Mouse (Mus musculus) heart, adult 18-20 months (tissue): ENCODE results near the gene Tmem256. TPM values are rescaled to one million over a fixed set of nuclear protein-coding genes. Genes with fewer than 3 reads are reported as not detected.
A peak's percentile ranks its signal among the peaks of the same experiment; 100 is the strongest.

Experiments used
- DNase-seq, 2 experiments: peaks; one replicate each; pipeline ENCODE4 v3.0.0; 2021 to 2022; ENCODE audit warnings: mixed read lengths in 1 of 2
- long read RNA-seq, 2 experiments: library from polyadenylated mRNA; stranded (forward); transcript quantifications; one replicate each; pipeline ENCODE4 v2.0.0; 2021
- total RNA-seq, 2 experiments: library from RNA; stranded (reverse); gene quantifications; 2 replicates each; pipeline ENCODE4 v1.2.3; 2021

Tmem256 gene
- total RNA-seq = 100 to 1,000 TPM; 232 to 246 TPM
- long read RNA-seq, experiment 1, transcript Tmem256-203 (4 exons, 421 nt) = minor isoform, 82 of 184 reads
- long read RNA-seq, experiment 1, transcript Tmem256-201 (4 exons, 492 nt) = major isoform, 92 of 184 reads
- long read RNA-seq, experiment 1, partial matches to known transcripts = 0 of 184 reads
- long read RNA-seq, experiment 1, other reads (novel, unspliced or antisense) = 7 of 184 reads
- long read RNA-seq, experiment 2, transcript Tmem256-203 (4 exons, 421 nt) = major isoform, 78 of 166 reads
- long read RNA-seq, experiment 2, transcript Tmem256-201 (4 exons, 492 nt) = minor isoform, 77 of 166 reads
- long read RNA-seq, experiment 2, partial matches to known transcripts = 2 of 166 reads
- long read RNA-seq, experiment 2, other reads (novel, unspliced or antisense) = 7 of 166 reads

DNA sequence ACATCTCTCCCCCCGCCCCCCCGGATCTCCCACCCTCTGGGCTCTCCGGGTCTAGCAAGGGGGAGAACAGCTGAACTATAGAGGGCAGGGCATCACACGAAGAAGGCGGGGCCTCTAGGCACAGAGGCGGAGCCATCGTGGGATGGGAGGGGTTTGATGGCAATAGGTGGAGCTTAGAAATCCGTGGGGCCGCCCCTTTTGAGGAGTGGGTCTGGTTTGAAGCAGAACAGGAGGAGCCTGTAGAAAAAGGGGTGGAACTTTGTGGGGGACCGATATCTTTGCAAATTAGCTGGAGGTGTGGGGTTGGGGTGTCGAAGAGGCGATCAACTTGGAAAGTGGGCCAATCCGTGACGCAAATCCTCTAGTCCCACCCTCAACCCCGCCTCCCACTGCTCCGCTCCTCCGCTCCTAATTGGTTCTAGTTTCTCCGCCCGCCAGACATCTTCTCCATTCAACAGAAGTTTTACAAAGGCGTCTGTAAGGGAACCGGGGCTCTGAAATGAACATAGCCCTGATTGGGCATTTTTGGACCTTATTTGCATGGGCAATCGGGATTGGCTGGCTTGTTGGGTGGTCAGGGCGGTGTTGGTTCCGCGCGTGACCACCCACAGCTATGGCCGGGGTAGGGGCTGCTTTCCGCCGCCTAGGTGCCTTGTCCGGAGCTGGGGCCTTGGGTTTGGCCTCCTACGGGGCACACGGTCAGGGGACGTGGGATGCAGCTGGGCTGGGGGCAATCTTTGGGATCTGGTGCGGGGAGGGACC lies at the start of gene Tmem256:
TSS of gene Tmem256 (plus strand) at position 563 of the 762 bp plus-strand sequence.
- peak; percentile 97 to 99 for DNase-seq

GRCm38 (mm10) chr11:69789431-69789830 lies 48.9 kb upstream of the Tmem256 start:
- DNase-seq = no peak

- DNase-seq = no peak
Observed at GRCm38 (mm10) chr11:69791420-69791819, 46.9 kb upstream of the Tmem256 start.

GRCm38 (mm10) chr11:69793429-69793828 lies 44.9 kb upstream of the Tmem256 start:
- DNase-seq = no peak

DNA sequence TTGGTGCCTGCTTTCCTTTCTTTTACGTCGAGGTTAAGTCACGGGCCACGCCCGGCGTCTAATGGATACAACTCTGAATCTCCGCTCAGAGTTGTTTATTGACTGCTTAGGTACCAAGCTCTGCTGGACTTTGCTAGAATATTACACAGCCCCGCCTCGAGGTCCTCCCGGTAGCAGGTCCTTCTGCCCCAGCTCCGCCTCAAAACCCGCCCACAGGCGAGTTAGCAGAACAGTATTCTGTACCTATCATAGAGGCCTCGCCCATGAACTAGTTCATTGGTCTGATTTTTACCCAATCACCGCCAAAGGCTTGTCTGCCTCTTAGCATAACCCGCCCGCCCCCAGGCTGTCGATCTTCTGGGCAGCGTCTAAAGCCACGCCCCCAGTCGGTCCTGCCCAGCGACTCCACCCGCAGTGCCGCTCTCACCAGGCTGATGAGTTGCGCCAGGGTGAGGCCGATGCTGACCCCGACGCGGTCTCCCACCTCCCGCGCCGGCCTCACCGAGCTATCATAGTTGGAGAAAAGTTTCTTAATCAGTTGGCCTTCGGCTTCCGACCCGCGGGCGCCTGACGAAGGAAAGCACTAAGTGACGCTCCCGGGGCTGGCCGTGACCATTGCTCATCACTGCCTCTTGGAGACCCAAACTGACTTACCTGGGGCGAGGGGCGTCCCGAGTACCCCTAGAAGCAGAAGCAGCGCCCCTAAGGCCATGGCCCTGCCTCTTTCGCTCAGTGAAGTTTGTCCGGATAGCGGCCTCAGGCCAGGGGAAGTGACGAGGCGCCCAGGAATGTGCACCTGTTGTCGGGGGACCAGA lies 42.9 kb upstream of the Tmem256 start, which contains the start of gene Chrnb1:
TSS of gene Chrnb1 (minus strand) at position 776 of the 815 bp plus-strand sequence.
- DNase-seq = peak; percentile 94 to 99

DNA sequence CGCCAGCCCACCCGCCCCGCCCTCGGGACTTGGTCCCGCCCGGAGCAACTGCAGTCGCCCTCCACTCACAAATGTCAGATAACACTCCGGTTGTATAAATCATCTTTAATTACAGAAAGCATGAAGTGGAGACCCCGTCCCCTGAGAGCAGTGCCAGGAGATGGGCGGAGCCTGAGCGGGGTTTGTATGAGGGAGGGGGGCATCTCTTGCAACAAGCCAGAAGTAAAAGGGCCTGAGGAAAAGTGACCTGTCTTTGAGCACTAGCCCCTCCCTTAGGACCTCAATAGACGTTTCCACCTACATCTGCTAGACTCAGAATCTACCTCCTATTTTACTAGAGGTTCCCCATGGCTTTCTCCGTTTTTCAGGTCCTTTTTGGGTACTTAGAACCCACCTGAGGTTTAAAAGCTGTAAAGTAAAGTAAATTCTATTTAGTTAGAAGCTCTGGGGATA lies 42.3 kb upstream of the Tmem256 start:
- no peak for DNase-seq

DNA sequence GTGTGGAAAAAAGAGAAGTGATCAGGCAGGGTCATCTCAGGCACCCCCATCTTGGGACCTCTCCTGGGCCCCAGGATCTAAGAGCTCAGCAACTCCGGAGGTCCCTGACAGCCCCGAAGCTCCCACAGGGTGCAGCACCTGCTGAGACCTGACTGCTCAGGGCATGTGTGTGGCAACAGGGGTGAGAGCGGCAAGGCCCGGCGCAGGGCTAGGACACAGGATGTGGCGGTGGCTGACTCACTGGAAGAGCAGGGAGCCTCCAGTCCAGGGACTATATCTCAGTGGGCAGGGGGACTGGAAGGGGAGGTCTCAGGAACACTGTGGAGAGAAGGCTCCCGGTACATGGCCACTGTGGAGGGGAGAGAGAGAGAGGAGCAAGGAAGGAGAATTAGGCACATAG lies 40.4 kb upstream of the Tmem256 start:
- DNase-seq = no peak

DNA sequence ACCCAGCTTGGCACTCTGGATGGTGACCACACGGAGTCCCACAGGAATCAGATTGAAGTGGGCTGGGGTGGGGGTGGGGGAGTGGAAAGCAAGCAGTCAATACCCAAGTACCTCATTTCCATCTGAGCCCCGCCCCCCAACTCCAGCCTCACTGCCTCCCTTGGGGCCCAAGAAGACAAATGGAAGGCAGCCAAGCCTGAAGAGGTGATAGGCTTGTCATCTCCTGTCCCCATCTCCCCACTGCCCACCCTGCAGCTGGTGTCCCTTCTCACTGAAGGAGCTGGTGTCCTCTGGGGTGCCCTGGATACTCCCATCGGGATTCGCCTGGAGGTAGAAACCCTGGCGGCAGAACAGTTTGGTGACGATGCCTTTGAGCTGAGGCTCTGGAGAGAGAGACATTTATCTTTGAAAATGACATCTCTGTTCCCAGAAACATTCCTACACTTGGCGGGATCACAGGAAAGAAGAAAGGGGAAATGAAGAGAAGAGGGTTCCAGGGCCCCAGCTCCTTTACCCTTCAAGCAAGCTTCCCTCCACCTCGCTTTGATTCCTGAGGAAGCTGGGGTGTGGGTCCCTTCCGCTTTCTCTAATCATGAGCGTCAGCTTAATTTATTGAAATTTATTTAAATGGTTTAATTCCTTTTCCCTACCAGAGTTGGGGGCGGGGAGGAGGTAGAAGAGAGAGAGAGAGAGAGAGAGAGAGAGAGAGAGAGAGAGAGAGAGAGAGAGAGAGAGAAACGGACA lies 38.7 kb upstream of the Tmem256 start:
- no peak for DNase-seq

DNA sequence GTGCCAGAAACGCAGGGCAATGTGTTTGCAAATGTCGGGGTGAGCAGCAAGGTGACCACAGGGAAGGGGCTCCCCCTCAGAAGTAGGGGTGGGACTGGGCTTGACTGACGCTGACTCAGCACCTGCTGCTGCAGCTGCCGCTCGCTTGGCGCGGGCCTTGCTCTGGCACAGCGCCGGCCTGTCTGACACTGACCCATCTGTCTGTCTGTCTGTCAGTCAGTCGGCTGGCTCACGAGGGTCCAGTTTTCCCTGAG lies 38.2 kb upstream of the Tmem256 start:
- no peak for DNase-seq

- DNase-seq = peak; percentile 51 to 58
Observed at GRCm38 (mm10) chr11:69800392-69801197, 37.7 kb upstream of the Tmem256 start.

DNA sequence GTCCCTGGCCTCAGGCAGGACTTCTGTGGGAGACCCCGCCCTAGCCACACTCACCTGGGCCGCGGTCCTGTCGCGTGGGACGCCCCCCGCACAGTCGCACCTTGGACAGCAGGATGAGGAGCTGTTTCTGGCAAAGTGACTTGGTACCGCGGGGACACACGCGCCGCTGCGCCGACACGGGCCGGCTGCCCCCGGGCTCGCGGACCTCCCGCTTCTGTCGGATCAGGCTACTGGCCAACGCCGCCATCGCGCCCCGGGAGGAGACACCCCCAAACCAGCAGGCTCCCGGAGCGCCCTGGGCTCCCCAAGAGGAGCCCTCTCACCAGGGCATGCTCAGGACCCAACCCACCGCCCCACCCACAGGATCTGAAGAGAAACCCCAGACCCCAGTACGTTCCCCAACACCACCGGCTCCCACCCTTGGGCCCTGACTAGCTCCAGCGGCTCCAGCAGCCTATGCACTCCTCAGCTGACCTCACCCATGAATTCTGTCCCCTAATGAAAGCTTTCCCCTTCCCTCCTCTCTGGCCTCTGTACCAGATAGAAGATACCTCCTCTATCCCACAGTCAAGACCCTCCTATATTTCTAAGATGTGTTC lies 36.8 kb upstream of the Tmem256 start, which contains the start of gene Fgf11:
TSS of gene Fgf11 (minus strand) at position 479 of the 599 bp plus-strand sequence.
- no peak for DNase-seq

DNA sequence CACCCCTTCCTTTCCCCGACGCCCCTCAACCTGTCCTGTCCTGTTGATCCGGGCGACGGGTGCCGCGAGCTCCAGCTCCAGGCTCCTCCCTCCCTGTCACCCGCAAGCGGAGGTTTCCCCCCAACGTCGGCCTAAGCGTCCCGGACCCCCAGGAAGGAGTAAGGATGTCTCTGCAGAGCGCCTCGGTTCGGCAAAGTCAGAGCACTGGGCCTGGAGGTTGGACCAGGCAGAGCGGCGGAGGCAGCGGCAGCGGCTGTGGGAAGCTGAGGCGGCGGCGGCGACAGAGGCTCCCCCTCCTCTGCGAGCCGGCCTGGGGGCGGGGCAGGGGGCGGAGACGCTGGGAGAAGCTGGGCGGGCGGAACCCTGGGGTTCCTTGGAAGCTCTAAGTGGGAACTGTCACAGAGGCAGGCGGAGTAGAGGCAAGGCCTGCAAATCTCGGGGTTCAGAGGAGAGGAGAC lies 35.6 kb upstream of the Tmem256 start:
- DNase-seq = peak; percentile 94

- no peak for DNase-seq
Observed at GRCm38 (mm10) chr11:69803328-69803727, 35.0 kb upstream of the Tmem256 start.

GRCm38 (mm10) chr11:69803786-69804651 lies 34.3 kb upstream of the Tmem256 start:
- DNase-seq = peak; percentile 80 to 87

DNA sequence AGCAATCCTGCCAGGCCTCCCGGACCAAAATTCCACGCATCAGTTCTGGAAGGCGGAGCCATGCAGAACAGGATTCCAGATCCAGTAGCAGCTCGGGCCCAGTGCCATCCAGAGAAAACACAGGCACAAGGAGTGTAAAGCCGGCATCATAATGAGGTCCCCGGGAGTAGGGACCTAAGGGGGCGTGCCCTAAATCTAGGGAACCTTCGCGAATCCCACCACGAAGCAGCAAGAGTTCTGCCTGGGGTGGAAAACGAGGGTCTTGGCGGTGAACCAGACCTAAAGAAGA lies 33.7 kb upstream of the Tmem256 start:
- DNase-seq = peak in 1 of 2 experiments; percentile 52

DNA sequence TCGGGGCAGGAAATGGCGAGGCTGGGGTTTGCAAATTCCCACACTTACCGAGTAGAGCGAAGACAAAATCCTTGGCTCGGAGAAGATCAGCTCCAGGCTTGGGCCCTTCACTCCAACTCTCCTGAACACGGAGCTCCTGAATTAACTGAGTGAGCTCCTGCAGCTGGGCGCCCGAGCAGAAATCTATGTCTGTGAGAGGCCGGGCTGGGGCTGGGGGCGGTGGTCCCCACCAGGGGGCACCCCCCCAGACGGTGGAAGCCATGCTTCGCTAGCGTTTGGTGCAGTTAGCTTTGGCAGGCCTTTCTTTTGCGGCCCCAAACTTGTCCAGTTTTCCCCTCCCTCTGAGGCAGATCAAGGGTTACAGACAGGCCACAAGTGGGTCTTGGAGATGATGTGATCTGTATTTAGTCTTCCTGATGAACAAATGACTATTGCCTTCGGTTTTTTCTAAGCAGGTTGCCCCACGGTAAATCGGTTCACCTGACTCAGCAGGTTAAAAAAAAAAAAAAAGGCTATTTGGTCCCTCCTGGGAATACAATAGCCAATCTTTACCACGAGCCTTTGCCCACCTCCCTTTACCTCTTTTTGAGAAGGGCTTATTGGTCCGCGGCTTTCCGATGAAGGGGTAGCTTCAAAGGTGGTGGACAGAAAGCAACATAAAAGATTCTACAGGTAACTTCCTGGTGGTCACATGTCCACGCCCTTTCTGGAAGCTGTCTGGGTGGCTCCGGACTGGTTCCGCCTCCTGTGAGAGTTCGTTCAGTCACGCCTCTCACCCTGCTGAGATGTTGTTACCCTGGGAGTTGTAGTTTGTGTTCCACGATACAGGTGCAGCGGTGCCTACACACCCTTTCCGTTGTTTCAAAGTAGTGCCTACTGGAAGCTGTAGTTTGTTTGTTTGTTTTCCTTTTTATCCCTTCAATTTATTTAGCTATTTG lies 33.1 kb upstream of the Tmem256 start, which contains the start of gene Tmem102:
TSS of gene Tmem102 (minus strand) at position 653 of the 938 bp plus-strand sequence.
- DNase-seq = no peak

DNA sequence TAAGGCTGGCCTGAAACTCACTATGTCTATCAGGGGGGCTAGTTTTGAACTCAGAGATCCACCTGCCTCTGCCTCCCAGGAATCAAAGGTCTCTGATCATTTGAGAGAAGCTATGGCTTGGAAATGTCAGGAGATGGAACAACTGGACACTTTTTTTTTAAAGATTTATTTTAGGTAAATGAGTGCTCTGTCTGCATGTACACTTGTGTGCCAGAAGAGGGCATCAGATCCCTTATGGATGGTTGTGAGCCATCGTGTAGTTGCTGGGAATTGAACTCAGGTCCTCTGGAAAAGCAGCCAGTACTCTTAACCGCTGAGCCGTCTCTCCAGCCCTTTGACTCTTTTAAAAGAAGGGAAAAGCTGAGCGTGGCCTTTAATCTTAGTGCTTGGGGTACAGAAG lies 31.9 kb upstream of the Tmem256 start:
- no peak for DNase-seq

DNA sequence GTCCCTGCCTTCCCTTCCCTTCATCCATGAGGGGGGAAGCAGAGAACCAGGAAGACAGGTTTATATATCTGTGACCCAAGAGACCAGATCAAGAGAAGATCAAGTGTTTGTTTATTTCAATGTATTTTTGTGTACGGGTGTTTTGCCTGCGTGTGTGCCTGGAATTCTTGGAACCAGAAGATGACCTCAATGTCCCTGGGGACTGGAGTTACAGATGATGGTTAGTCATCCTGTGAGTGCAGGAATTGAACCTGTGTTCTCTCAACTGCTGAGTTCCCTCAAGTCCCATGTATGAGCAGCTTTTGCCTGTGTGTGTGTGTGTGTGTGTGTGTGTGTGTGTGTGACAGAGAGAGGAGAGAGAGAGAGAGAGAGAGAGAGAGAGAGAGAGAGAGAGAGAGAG lies 30.7 kb upstream of the Tmem256 start:
- DNase-seq = no peak
